Mouse (Mus musculus) gastrocnemius, postnatal 4 days (tissue): ENCODE results near the gene Aldh1l1. TPM values are rescaled to one million over a fixed set of nuclear protein-coding genes. Genes with fewer than 3 reads are reported as not detected.

Experiments
- DNase-seq, 2 experiments: peaks; one replicate each; pipeline ENCODE4 v3.0.0; 2021 to 2022; ENCODE audit warnings: low spot score in 2 of 2, mixed read lengths in 2 of 2
- long read RNA-seq, 2 experiments: library from polyadenylated mRNA; stranded (forward); transcript quantifications; one replicate each; pipeline ENCODE4 v2.0.0; 2021
- total RNA-seq, 2 experiments: library from RNA; stranded (reverse); gene quantifications; 2 replicates each; pipeline ENCODE4 v1.2.3; 2021

The Aldh1l1 gene
- total RNA-seq = 1 to 10 TPM; 2.2 to 2.9 TPM
- long read RNA-seq, experiment 1, full-length matches to known transcripts = 3 of 5 reads
- long read RNA-seq, experiment 1, partial matches to known transcripts = 0 of 5 reads
- long read RNA-seq, experiment 1, other reads (novel, unspliced or antisense) = 2 of 5 reads
- long read RNA-seq, experiment 2, full-length matches to known transcripts = 2 of 4 reads
- long read RNA-seq, experiment 2, partial matches to known transcripts = 1 of 4 reads
- long read RNA-seq, experiment 2, other reads (novel, unspliced or antisense) = 1 of 4 reads

DNA sequence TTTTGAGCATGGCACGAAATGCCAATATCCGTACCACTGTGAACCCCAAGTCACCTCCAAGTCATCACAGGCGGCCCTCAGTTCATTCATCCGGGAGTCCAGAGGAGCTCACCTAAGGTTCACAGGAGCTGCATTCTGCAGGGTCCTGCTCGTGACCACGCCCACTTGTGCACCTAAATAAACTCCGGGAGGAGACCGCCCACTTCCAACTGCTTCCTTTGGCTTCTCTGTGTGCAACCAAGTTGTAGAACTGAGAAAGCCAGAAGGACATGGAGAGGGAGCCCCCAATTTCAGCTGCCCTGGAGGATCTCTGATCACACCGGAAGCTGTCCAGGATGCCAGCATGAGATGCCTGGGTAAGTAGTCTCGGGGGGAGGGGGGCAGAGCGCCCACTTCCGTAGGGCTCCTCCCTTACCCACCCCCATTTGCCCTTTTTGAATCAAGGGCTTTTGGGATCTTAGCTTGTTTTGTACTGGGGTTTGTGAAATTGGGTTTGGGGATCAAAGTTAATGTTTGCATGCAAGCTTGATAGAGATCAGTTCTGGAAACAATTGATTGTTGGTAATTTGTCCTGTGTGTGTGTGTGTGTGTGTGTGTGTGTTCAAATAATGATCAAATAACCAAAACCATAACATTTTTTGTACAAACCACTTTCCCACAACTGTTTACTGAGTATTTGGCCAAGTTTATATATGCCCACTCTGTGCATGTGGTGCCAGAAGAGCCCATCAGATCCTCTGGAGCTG, at the start of gene Aldh1l1:
Gene Aldh1l1, plus strand, starts transcription at position 252 of the 746 bp plus-strand sequence.
- no peak for DNase-seq

DNA sequence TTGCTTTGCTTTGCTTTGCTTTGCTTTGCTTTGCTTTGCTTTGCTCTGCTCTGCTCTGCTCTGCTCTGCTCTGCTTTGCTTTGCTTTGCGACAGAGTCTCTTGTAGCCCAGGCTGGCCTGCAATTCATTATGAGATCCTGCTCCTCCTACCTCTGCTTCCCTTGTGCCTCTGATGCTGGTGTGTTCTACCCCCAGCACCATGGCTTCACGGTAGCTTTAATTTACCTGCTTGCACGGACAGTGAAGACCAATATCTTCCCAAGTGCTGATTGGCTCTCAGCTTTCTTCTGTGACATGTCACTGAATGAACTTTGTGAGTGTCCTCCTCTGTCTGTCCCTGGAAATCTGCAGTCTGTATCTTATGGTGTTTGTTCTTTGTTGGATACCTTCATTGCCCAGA, 49.2 kb upstream of the Aldh1l1 start:
- no peak for DNase-seq

DNA sequence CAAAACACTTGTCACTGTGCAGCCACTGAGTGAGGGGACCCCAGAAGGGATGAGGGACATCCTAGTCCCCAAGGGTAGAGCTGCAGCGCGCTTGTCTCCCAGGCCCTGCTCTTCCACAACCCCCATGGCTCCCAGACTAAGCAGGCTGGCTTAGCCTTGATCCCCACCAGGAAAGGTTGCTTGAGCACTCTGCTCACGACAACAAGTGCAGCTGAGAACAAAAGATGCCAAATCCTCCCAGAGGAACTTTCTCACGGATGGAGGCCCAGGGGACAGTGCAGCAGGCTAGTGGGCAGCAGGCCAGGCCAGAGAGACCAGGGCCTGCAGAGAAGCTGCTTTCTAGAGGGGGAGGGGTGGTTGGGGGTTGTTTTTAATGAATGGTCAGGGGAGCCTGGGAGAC, 39.3 kb upstream of the Aldh1l1 start:
- DNase-seq = no peak

DNA sequence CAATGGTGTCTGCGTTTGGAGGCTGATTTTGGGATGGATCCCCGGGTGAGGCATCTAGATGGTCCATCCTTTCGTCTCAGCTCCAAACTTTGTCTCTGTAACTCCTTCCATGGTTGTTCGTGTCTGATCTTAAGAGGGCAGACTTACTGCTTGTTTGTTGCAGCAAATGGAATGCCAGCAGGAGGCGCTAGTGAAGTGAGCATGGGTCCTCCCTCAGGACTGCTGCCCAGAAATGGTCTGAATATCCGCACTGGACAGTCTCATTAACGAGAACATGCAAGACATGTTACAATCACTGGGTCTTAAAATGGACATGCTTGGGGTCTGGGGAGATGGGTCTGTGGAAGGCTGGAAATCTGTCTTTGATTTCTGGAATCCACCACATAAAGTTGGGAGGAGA, 36.0 kb upstream of the Aldh1l1 start:
- peak; percentile 65 to 87 for DNase-seq

DNA sequence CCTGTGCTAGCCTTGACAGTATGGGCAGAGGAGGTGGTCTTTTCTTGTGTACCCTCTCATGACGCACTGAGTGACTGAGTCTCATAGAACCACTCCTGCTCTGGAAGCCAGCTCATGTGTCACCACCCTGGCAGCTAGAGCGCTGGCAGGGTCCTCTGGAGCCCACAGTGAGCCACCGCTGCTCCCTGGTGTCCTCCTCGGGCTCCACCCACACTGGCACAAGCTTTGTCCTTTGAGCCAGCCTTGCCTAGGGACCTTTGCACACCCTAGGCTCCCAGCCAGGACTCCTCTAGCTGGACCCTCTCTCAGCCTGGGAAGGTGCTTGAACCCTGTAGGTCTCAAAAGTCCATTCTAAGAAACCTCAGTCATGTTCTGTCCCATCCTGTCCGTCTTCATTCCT, 35.5 kb upstream of the Aldh1l1 start:
- no peak for DNase-seq

DNA sequence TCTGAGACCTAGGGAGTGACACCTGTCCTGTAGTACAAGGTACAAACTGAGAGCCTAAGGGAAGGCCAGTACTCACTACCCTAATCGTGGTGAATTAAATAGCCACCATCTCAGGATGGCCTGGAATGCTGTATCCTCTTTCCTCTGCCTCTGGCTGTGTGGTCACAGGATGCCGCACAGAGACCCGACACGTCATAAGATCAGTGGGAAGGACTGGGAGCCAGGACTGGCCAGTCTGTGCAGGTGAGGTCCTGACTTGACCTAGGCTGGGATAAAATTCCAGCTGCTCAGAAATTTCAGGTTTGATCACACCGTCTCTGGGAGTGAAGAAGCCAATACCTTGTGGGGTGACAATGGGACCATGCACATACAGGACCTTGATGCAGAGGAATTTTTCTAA, 34.7 kb upstream of the Aldh1l1 start:
- DNase-seq = no peak

DNA sequence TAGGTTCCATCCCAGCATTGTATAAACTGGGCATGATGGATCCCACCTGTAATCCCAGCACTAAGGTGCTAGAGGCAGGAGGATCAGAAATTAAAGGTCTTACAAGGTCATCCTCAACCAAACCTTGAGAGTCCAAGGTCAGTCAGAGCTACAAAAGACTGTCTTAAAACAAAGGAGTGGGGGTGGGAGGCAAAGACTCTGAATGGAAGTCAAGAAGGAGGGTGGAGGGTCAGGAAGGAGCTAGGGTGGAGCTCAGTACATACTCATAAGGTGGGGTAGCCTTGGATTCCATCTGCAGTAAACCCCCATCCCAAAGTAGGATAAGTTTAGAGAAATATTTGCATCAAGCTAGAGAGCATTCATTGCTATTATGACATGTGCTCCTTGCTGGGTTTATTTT, 33.6 kb upstream of the Aldh1l1 start:
- DNase-seq = no peak

DNA sequence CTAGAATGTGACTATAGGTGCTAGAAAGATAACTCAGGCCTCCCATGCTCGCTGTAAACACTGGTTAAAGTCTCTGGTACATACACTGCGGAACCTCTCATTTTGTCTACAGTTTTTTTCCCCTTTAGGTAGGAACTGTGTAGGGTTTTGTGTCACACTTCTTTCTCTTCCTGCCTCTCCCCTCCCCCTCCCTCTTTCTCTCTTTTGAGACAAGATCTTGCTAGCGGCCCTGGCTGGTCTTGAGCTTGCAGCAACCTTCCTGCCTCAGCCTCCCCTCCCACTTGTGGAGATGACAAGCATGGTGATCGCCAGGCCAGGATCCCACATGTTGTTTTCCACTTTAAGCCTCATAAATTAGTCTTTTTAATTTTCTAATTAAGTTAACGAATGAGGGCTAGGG, 32.5 kb upstream of the Aldh1l1 start:
- no peak for DNase-seq

DNA sequence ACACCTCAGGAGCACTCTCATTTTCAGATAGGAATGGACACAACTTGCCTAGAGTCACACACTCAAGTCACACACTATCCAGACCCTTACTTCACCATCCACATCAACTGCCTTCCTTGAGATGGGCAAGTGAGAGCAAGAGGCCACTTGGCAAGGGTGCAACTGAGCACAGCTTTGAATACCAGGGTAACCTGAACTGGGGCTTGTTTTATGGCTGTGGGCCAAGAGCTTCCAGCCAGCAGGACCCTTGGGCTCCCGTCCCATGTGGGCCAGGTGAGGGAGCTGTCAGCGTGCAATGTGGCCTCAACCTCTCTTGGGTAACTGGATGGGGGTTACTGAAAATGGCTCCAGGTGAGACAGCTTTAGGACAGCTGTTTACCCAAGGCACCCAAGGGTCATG, 28.8 kb upstream of the Aldh1l1 start:
- DNase-seq = no peak

DNA sequence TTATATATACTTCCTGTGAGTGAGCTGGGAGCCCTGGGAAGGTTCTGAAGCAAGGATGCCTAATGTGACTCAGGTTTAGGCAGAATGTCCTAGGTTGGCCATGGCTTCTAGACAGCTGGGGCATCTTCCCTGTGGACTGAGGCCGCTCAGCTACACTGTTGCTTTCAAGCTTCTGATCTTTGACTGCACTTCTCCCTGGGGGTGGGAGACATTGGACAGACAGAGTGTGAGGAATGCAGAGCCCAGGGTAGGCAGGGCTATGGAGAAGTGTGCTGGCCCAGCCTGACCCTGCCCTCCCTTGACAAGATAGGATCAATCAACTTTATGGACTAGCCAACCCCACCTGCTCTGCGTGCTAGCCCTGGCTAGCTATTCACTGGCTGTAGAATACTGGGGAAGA, 25.0 kb upstream of the Aldh1l1 start:
- no peak for DNase-seq

DNA sequence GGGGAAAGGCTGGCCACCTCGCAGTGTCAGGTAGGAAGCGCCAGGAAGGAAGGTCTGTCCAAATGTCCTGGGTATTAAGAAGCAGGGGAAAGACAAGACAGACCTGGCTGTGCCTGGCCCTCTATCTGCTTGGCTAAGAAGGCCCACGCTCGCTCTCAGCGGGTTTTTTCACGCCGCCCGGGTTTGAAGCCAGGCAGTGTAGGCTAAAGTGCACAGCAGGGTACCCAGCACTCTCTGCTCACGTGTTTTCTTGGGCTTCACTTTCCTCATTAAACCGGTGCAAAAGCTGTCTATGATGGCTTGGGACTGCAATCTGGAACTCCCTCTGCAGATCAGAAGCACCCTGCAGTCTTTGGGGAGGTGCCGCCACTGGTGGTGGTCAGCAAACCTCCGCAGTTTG, 24.5 kb upstream of the Aldh1l1 start:
- DNase-seq = no peak

DNA sequence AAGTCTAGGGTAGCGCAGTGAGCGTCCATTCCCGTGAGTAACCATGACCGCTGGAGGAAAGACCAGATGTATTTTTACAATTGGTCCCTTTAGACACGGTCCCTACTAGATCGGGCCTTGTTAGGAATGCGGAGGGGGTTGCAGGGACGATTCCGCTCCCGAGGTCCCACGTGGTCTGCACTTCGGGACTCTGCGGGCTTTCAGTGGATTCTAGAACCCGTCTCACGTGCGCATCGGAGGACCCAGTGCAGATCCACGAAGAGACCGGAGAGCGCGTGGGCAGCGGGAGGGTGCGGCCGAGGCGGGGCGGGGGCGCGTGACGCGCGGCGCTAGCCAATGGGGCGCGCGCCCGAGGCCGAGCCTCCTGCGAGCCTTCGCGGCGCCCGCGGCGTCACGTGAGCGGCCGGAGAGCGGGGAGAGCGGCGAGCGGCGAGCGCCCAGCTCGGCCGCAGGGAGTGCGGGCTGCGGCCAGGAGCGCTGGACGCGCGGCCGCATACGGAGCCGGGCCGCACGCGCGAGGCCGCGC, 24.0 kb upstream of the Aldh1l1 start, which contains the start of gene Klf15:
Gene Klf15, plus strand, starts transcription at position 396 of the 526 bp plus-strand sequence.
- peak; percentile 60 to 74 for DNase-seq

DNA sequence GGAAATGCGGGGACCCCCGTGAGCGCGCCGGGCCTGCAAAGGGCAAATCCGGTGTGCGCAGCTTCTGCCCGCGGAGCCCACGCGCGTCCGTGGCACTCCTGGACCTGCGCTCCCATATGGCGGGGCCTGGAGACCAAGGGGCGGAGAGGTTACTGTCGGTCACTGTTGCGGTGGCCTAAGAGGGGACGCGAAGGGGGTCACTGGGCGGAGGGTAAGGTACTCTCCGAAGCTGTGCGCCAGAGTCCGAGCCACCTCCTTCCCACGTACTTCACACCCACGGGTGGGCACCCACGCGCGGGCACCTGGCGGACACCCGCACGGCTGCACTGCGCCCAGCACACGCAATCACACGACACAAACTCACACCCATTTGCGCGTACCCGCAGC, 23.4 kb upstream of the Aldh1l1 start:
- no peak for DNase-seq

DNA sequence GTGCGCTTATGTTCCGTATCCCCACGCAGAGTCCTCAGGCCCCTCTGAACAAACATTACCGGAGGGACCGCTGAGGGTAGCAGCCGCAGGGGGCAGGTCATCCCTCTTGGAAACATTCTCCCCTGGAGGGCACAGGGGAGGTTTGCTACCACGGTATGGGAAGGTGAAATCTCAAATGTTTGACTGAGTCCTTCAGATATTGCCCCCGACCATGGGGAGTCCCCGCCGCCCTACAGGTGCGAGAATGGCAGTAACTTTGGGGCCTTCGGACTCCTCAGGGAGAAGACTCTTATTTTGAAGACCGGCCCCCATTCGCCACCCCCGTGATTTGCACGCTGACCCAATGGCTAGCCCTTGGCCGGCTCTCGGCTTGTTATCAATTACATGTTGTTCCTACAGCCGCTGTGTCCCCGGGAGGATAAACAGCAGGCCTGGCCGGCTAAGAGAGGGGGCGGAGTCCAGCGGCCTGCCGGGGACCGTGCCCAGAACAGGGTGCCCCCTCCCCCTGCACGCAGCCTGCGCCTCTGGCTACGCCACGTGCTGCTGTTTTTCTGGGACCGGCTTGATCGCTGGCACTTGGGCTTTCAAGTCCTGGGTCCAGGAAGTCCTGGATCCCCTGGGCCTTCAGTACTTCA, 22.9 kb upstream of the Aldh1l1 start:
- peak; percentile 71 to 86 for DNase-seq

DNA sequence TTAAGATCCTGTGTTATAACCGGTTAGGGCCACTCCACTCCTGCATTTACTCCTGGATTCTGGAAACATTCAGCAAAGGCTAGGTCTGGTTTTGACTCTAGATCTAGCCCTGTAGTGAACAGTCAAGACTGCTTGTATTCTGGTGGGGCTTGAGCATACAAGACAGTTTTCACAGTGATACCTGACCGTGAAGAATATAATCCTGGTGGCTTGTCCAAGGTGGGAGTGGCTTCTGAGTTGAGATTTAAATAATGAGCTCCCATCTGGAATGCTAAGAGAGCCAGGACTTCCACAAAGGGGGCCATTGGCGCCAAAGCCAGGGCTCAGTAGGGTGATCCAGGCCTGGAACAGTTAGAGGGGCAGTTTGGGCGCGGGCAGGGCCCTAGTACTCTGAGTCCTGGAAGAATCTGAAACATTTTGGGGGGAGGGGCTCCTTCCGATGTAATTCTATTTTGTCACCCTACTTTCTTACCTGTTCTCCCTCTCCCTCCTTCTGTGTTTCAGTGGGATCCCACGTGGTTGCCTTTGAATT, 22.3 kb upstream of the Aldh1l1 start:
- no peak for DNase-seq

DNA sequence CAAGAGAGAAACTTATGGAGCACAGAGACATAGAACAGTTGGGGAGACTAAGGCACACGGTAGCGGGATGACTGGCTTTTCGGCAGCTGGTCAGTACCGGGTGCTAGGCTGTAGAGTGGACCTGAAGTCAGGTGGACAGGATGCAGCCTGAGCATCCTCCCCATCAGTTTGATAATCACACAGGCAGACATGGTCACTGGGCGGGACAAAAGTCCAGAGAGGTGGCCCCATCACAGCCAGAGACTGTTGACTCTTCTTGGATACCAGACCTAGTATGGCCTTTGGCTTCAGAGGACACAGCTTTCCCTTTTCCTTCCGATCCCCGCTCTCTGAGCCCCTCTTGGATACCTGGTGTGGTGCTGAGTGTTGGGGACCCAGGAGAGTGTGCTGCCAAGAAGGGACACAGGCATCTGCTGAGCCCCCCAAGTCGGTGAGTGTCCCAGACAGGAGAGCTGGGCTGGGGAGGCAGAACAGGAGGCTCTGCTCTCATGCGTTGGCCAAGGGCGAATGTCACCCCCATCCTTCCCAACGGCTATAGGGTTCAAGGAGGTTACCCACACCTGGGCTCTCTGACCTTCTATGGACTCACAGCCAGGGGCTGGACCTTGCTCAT, 21.1 kb upstream of the Aldh1l1 start:
- no peak for DNase-seq

DNA sequence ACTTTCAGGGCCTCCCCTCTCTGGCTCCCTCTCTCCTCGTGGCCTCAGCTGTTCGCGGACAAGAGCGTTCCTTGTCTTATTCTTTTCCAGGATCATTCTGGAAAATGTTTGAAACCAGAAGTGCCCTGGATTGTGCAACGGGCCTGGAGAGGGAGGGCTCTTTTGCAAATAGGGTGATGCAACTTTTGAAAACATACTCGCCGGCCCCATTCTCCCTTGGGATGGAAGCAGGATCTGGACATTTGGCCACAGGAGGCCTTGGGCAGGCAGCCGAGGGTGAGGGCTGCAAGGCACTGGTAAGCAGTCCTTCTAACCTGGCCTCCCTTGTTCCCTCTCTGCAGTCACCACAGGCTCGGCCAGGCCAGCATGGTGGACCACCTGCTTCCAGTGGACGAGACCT, 20.1 kb upstream of the Aldh1l1 start:
- no peak for DNase-seq

DNA sequence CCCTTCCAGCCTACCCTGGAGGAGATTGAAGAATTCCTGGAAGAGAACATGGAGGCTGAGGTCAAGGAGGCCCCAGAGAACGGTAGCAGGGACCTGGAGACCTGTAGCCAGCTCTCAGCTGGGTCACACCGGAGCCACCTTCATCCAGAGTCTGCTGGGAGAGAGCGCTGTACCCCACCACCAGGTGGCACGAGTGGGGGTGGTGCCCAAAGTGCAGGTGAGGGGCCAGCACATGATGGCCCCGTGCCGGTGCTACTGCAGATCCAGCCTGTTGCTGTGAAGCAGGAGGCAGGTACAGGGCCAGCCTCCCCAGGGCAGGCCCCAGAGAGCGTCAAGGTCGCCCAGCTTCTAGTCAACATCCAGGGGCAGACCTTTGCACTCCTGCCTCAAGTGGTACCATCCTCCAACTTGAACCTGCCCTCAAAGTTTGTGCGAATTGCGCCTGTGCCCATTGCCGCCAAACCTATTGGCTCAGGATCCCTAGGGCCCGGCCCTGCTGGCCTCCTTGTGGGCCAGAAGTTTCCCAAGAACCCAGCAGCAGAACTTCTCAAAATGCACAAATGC, 19.3 kb upstream of the Aldh1l1 start:
- no peak for DNase-seq

DNA sequence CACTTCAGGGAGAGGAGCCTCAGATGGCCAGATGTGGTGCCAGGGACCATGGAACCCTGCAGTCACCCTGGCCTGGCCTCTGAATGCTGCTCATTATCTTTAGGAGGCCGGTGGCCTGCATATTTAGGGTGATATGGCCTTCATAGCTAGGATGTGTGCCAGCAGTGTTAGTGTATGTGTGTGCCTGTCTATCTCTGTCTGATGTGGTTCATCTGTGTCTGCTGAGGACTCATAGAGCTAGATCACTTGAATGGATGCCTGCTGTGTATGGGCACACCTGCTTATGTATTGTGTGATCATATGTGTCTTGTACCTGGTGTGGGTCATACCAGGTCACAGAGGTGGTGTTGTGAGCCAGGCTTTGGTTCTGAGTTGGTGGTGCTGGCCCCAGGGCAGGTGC, 18.0 kb upstream of the Aldh1l1 start:
- no peak for DNase-seq

DNA sequence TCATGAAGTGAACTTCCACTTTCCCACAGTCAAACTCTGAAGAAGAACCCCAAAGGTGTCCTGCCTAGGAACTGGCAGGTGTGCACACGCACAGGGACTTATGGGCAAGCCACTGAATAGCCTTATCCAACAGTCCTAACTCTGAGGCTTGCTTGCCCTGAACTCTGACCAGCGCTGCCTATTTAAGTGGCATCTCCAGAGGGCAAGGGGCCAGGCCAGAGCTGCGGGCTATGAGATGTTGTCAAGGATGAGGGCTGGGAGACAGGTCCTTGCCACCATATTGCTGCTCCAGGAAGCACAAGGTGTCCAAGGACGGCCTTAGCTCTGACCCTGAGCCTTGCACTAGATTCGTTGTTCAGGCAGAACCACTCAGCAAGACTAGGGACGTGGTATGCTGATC, 17.2 kb upstream of the Aldh1l1 start:
- DNase-seq = no peak

DNA sequence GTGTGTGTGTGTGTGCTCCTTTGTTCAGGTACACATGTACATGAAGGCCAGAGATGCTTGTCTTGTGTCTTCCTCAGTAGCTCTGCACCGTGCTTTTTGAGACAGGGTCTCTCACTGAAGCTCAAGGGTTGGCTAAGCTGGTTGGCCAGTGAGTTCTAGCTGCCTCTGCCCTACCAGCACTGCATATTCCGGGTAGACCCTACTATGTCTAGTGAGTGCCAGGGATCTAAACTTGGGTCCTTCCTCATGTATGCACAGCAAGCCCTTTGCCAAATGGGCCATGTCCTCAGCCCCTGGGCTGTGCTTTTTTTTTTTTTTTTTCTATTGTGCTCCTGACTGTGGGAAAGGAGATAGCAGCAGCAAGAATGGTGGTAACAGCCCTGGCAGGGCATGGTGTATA, 16.0 kb upstream of the Aldh1l1 start:
- no peak for DNase-seq
